Mouse (Mus musculus): ENCODE measurements around the gene Idua.

The Idua gene

DNA sequence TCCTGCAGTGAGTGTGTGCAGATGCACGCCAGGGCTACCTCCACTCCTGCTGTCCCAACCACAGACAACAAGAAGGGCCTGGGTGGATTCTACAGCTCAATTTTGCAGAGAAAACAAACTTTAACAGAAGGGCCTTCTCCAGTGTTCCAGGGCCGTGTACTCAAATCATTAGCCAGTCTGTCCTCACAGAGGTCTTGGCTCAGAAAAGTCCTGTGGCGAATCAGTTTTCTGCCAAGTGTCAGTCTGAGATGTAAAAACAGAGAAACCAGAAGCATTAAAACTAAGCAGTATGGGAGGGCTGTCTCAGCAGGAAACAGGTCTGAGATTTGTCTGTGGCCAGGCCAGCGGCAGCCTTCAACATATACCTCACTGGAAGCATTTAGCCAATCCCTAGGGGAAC lies 57.9 kb downstream of the Idua start:
- DNase-seq (ENCODE audit: low read depth in 1 of 2, low spot score in 2 of 2), result no peak

DNA sequence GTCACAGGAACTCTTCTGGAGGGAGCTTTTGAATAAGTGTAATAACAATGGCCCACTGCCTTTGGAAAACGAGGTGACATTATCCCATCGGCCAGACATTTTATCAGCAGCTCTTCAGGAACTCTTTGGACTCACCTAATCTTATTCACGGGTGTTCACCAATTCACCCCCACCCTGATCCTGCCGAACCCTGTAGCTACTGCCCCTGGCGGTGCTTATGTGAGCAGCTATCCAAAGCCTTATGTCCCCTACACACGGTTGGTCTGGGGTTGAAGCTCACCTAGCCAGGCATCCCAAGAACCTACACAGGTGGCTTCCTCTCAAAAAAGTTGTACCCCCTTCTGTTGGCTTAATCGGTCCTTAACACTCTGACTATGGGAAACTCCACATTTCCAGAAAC lies 59.6 kb downstream of the Idua start:
- no peak for DNase-seq (ENCODE audit: low read depth in 1 of 2, low spot score in 2 of 2)

DNA sequence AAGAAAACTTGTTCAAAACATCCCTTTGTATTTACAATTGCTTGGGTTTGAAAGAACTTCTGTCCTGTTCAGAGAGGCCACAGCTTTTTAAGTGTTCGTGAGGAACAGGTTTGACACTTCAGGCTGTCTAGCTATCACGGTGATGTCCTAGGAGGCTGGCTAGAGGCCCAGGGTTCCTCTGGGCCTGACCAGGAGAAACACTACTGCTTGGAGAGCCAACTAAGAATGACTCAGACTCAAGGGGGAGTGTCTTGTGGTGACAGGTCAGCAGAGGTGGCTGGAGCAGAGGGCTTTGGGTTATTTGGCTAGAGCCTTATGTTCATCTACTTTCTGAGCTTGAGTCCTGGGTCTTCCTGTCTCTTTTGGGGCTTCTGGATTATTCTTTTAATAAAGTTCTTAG lies 63.9 kb downstream of the Idua start:
- DNase-seq (ENCODE audit: low read depth in 1 of 2, low spot score in 2 of 2), result no peak

DNA sequence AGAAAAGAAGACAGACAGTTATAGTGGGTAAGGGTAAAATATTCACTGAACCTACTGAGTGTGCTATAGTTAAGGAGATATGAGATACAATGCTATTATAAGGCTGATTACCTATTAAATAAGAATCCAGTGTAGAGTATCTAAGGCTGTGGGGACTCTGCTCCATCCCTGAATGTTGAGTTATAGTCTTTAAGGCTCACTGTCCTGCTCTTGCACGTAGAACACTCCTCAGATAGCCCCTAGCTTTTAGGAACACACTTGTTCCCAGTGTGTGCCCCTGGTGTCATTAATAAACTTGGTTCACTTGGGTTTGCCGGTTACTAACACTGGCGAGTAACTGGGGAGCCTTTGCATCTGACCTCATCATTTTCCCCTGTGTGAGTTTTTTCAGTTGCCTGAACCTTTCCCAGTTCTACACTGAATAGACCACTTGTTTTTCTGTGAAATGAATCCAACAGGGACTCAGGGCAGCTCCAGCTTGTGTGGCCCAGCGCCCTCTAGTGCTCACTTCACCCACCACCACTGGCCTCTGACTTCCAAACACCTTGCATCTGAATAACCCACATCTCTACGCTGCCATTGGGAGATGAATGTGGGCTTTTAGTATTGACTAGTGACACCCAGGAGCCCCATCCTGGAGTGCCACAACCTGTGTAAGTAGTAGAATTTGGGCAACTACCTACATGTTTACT lies 66.6 kb downstream of the Idua start:
- no peak for DNase-seq (ENCODE audit: low read depth in 1 of 2, low spot score in 2 of 2)

DNA sequence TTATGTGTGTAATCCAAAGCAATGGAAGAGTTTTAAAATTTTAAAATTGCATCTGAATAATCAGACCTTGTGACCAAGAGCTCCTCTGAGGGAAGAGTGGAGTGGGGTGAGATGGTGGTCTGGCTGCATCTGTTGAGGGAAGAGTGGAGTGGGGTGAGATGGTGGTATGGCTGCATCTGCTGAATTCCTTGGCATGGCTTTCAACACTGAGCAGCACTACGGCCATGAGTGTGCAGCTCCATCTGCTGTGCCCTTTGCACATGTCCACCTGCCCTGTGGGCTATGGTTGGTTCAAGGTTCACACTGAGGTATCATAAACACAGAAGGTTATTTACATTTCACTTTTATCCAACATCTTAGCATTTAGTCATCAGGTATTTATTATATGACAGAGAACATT lies 67.3 kb downstream of the Idua start:
- no peak for DNase-seq (ENCODE audit: low read depth in 1 of 2, low spot score in 2 of 2)
